Mouse (Mus musculus): ENCODE measurements at regions not wholly inside any gene's neighbourhood (a gene's known extent, or its start where the extent isn't known, plus 50 kb on each side); places are given as distances from the start of the nearest gene placed in this dataset.

GRCm38 (mm10) chr4:88998286-88998685 lies 118.3 kb upstream of the Ifne start:
- no peaks in the 10 kb centered on the region for H3K36me3 ChIP-seq
- no peaks in the 10 kb centered on the region for H3K27me3 ChIP-seq (ENCODE audit: insufficient read depth, poor library complexity, severe bottlenecking)
- H3K9me3 ChIP-seq = no peaks in the 10 kb centered on the region
- H3K4me3 ChIP-seq = no peak overlapping the region
- H3K4me1 ChIP-seq (replicated peaks) = no peaks in the 10 kb centered on the region
- DNase-seq (ENCODE audit: low spot score) = no peak
- WGBS = 91% methylated on average over 5 of the region's 5 CpGs
- no peak overlapping the region for H3K27ac ChIP-seq

- DNase-seq (ENCODE audit: low spot score) = no peak
- 85% methylated on average over 5 of the region's 5 CpGs for whole genome bisulfite sequencing
Observed at GRCm38 (mm10) chr4:88995129-88995919, 115.3 kb upstream of the Ifne start.

GRCm38 (mm10) chr4:88994486-88994885 lies 114.5 kb upstream of the Ifne start:
- Histone ChIP-seq H3K9me3 (no peaks in the 10 kb centered on the region), H3K4me1 (replicated peaks) (no peaks in the 10 kb centered on the region), H3K4me3 (no peak overlapping the region), H3K27me3 (ENCODE audit: insufficient read depth, poor library complexity, severe bottlenecking) (no peaks in the 10 kb centered on the region), H3K36me3 (no peaks in the 10 kb centered on the region), H3K27ac (no peak overlapping the region)
- WGBS = 77% methylated on average over 4 of the region's 4 CpGs
- no peak for DNase-seq (ENCODE audit: low spot score)

More at GRCm38 (mm10) chr4:88995129-88995919, 115.3 kb upstream of the Ifne start:
- Histone ChIP-seq H3K4me1 (replicated peaks) (no peaks in the 10 kb centered on the region), H3K27ac (no peak overlapping the region), H3K4me3 (no peak overlapping the region), H3K9me3 (no peaks in the 10 kb centered on the region), H3K27me3 (ENCODE audit: insufficient read depth, poor library complexity, severe bottlenecking) (no peaks in the 10 kb centered on the region), H3K36me3 (no peaks in the 10 kb centered on the region)

GRCm38 (mm10) chr4:88992498-88992897 lies 112.5 kb upstream of the Ifne start:
- H3K27me3 ChIP-seq (ENCODE audit: insufficient read depth, poor library complexity, severe bottlenecking) = no peaks in the 10 kb centered on the region
- no peak overlapping the region for H3K27ac ChIP-seq
- no peaks in the 10 kb centered on the region for H3K4me1 ChIP-seq (replicated peaks)
- no peaks in the 10 kb centered on the region for H3K9me3 ChIP-seq
- no peak overlapping the region for H3K4me3 ChIP-seq
- WGBS = 94% methylated on average over 2 of the region's 2 CpGs
- no peak for DNase-seq (ENCODE audit: low spot score)
- H3K36me3 ChIP-seq = no peaks in the 10 kb centered on the region

GRCm38 (mm10) chr4:88988363-88988762 lies 108.4 kb upstream of the Ifne start:
- Histone ChIP-seq H3K4me1 (replicated peaks) (no peaks in the 10 kb centered on the region), H3K9me3 (no peaks in the 10 kb centered on the region), H3K4me3 (no peak overlapping the region), H3K27me3 (ENCODE audit: insufficient read depth, poor library complexity, severe bottlenecking) (no peaks in the 10 kb centered on the region), H3K36me3 (no peaks in the 10 kb centered on the region), H3K27ac (no peak overlapping the region)
- DNase-seq (ENCODE audit: low spot score) = no peak
- WGBS = 70% methylated on average over 4 of the region's 4 CpGs

- WGBS = 51% methylated on average over 1 of the region's 1 CpGs
- no peak overlapping the region for H3K4me3 ChIP-seq
- H3K9me3 ChIP-seq = no peaks in the 10 kb centered on the region
- H3K27ac ChIP-seq = no peak overlapping the region
- DNase-seq (ENCODE audit: low spot score) = no peak
- no peaks in the 10 kb centered on the region for H3K36me3 ChIP-seq
- no peaks in the 10 kb centered on the region for H3K27me3 ChIP-seq (ENCODE audit: insufficient read depth, poor library complexity, severe bottlenecking)
- no peaks in the 10 kb centered on the region for H3K4me1 ChIP-seq (replicated peaks)
Observed at GRCm38 (mm10) chr4:88987103-88987502, 107.1 kb upstream of the Ifne start.

GRCm38 (mm10) chr4:88982457-88982856 lies 102.5 kb upstream of the Ifne start:
- Histone ChIP-seq H3K9me3 (no peaks in the 10 kb centered on the region), H3K4me1 (replicated peaks) (no peaks in the 10 kb centered on the region), H3K4me3 (no peak overlapping the region), H3K27ac (no peak overlapping the region), H3K27me3 (ENCODE audit: insufficient read depth, poor library complexity, severe bottlenecking) (no peaks in the 10 kb centered on the region), H3K36me3 (no peaks in the 10 kb centered on the region)
- WGBS = 89% methylated on average over 3 of the region's 3 CpGs
- DNase-seq (ENCODE audit: low spot score) = no peak

GRCm38 (mm10) chr4:88977099-88977888 lies 97.3 kb upstream of the Ifne start:
- H3K27me3 ChIP-seq (ENCODE audit: insufficient read depth, poor library complexity, severe bottlenecking) = no peaks in the 10 kb centered on the region

GRCm38 (mm10) chr4:88974535-88974934 lies 94.5 kb upstream of the Ifne start:
- H3K4me1 ChIP-seq (replicated peaks) = no peaks in the 10 kb centered on the region
- H3K9me3 ChIP-seq = no peaks in the 10 kb centered on the region
- no peak for DNase-seq (ENCODE audit: low spot score)
- no peaks in the 10 kb centered on the region for H3K27me3 ChIP-seq (ENCODE audit: insufficient read depth, poor library complexity, severe bottlenecking)
- no peaks in the 10 kb centered on the region for H3K36me3 ChIP-seq
- 89% methylated on average over 2 of the region's 2 CpGs for WGBS
- H3K4me3 ChIP-seq = no peak overlapping the region
- no peak overlapping the region for H3K27ac ChIP-seq

More at GRCm38 (mm10) chr4:88977099-88977888, 97.3 kb upstream of the Ifne start:
- no peaks in the 10 kb centered on the region for H3K4me1 ChIP-seq (replicated peaks)
- H3K36me3 ChIP-seq = no peaks in the 10 kb centered on the region
- 81% methylated on average over 3 of the region's 3 CpGs for WGBS
- no peak for DNase-seq (ENCODE audit: low spot score)
- no peaks in the 10 kb centered on the region for H3K9me3 ChIP-seq
- no peak overlapping the region for H3K27ac ChIP-seq
- H3K4me3 ChIP-seq = no peak overlapping the region

GRCm38 (mm10) chr4:88969134-88969841 lies 89.3 kb upstream of the Ifne start:
- 0 out of 2 replicates have a peak, but pooled peaks cover 4% of the 10 kb centered on the region for H3K4me1 ChIP-seq (replicated peaks)
- DNase-seq (ENCODE audit: low spot score) = no peak
- H3K27me3 ChIP-seq (ENCODE audit: insufficient read depth, poor library complexity, severe bottlenecking) = no peaks in the 10 kb centered on the region
- 56% methylated on average over 6 of the region's 6 CpGs for WGBS
- no peak overlapping the region for H3K4me3 ChIP-seq
- H3K9me3 ChIP-seq = no peaks in the 10 kb centered on the region
- no peaks in the 10 kb centered on the region for H3K36me3 ChIP-seq
- H3K27ac ChIP-seq = no peak overlapping the region

GRCm38 (mm10) chr4:88959621-88960020 lies 79.6 kb upstream of the Ifne start:
- H3K4me1 ChIP-seq (replicated peaks) = no peaks in the 10 kb centered on the region
- H3K27ac ChIP-seq = no peak overlapping the region
- no peaks in the 10 kb centered on the region for H3K27me3 ChIP-seq (ENCODE audit: insufficient read depth, poor library complexity, severe bottlenecking)
- H3K4me3 ChIP-seq = no peak overlapping the region
- WGBS = 77% methylated on average over 3 of the region's 3 CpGs
- no peak for DNase-seq (ENCODE audit: low spot score)
- H3K36me3 ChIP-seq = no peaks in the 10 kb centered on the region
- no peaks in the 10 kb centered on the region for H3K9me3 ChIP-seq

- H3K4me3 ChIP-seq = no peak overlapping the region
- H3K27me3 ChIP-seq (ENCODE audit: insufficient read depth, poor library complexity, severe bottlenecking) = no peaks in the 10 kb centered on the region
- H3K36me3 ChIP-seq = no peaks in the 10 kb centered on the region
- no peak overlapping the region for H3K27ac ChIP-seq
- no peaks in the 10 kb centered on the region for H3K9me3 ChIP-seq
- no peaks in the 10 kb centered on the region for H3K4me1 ChIP-seq (replicated peaks)
- 75% methylated on average over 4 of the region's 4 CpGs for WGBS
- DNase-seq (ENCODE audit: low spot score) = no peak
Observed at GRCm38 (mm10) chr4:88956605-88957004, 76.6 kb upstream of the Ifne start.

- 44% methylated on average over 7 of the region's 7 CpGs for WGBS
- DNase-seq (ENCODE audit: low spot score) = no peak
- no peaks in the 10 kb centered on the region for H3K27me3 ChIP-seq (ENCODE audit: insufficient read depth, poor library complexity, severe bottlenecking)
Observed at GRCm38 (mm10) chr4:88956151-88956550, 76.2 kb upstream of the Ifne start.

More at GRCm38 (mm10) chr4:88956151-88956550, 76.2 kb upstream of the Ifne start:
- Histone ChIP-seq H3K4me3 (no peak overlapping the region), H3K9me3 (no peaks in the 10 kb centered on the region), H3K27ac (no peak overlapping the region), H3K36me3 (no peaks in the 10 kb centered on the region), H3K4me1 (replicated peaks) (no peaks in the 10 kb centered on the region)
